Mouse (Mus musculus) ovary, postnatal 10 days (tissue): Measurements from ENCODE around the gene Pde12.
A peak's percentile ranks its signal among the peaks of the same experiment; 100 is the strongest.

Source experiments
- DNase-seq: peaks from one replicate; pipeline ENCODE4 v3.0.0; 2022; ENCODE audit warnings: low spot score

Pde12 gene

GRCm38 (mm10) chr14:26643006-26643624, 26.6 kb downstream of the Pde12 start:
- no peak for DNase-seq

- DNase-seq = no peak
These were observed 29.7 kb downstream of the Pde12 start for GRCm38 (mm10) chr14:26639961-26640360.

GRCm38 (mm10) chr14:26639251-26639650, 30.4 kb downstream of the Pde12 start:
- DNase-seq = no peak

GRCm38 (mm10) chr14:26638708-26639084, 31.0 kb downstream of the Pde12 start:
- peak; percentile 21 for DNase-seq

- peak; percentile 88 for DNase-seq
These were observed 31.6 kb downstream of the Pde12 start, which contains the start of gene Arf4 for GRCm38 (mm10) chr14:26637851-26638707. TSS of gene Arf4 (plus strand) at chr14:26638074.

- DNase-seq = no peak
These were observed 32.4 kb downstream of the Pde12 start for GRCm38 (mm10) chr14:26637025-26637850.

- DNase-seq = no peak
These were observed 43.0 kb downstream of the Pde12 start for GRCm38 (mm10) chr14:26626605-26627140.

- no peak for DNase-seq
These were observed 44.4 kb downstream of the Pde12 start for GRCm38 (mm10) chr14:26625301-26625700.

GRCm38 (mm10) chr14:26610689-26611088, 59.0 kb downstream of the Pde12 start:
- DNase-seq = no peak
